Mouse (Mus musculus) heart, postnatal 0 days (tissue): Measurements from ENCODE around the gene Gcnt4. TPM values are rescaled to one million over a fixed set of nuclear protein-coding genes. Genes with fewer than 3 reads are reported as not detected.
"Not testable (repeated sequence)": the region's sequence is repeated elsewhere in the genome, so short reads cannot be mapped to it uniquely, and the experiment has no call there.

Source experiments
- ATAC-seq: fragments of 200-750 bp; cut with Nextera tagmentation; 2 replicates; pipeline ENCODE4 v1.8.0; 2017; ENCODE audit warnings: low read depth, moderate number of reproducible peaks, moderate library complexity; ENCODE audit not compliant: insufficient read depth
- DNase-seq: peaks from one replicate; pipeline ENCODE4 v3.0.0-alpha.2; 2016; ENCODE audit warnings: low spot score
- H3K27ac ChIP-seq: fragments of 300-500 bp; sonication (generic); 2 replicates; pipeline ENCODE4 v1.5.1; 2014; ENCODE audit warnings: low read depth, mild to moderate bottlenecking
- H3K27me3 ChIP-seq: fragments of 300-500 bp; sonication (generic); 2 replicates; pipeline ENCODE4 v1.6.1; 2014; ENCODE audit warnings: low read length, mixed read lengths; ENCODE audit not compliant: control insufficient read depth, insufficient read depth
- H3K36me3 ChIP-seq: fragments of 300-500 bp; sonication (generic); replicated peaks from 2 replicates; pipeline ENCODE4 v1.6.1; 2014; ENCODE audit warnings: low read length, mixed read lengths; ENCODE audit not compliant: control insufficient read depth, insufficient read depth
- H3K4me1 ChIP-seq: fragments of 300-500 bp; sonication (generic); 2 replicates; pipeline ENCODE4 v1.6.1; 2014; ENCODE audit warnings: antibody characterized with exemption; ENCODE audit not compliant: control insufficient read depth, insufficient read depth
- H3K4me2 ChIP-seq: fragments of 300-500 bp; sonication (generic); 2 replicates; pipeline ENCODE4 v1.6.1; 2014; ENCODE audit warnings: low read depth, mild to moderate bottlenecking, low read length, moderate library complexity
- H3K4me3 ChIP-seq: fragments of 300-500 bp; sonication (generic); 2 replicates; pipeline ENCODE4 v1.5.1; 2014; ENCODE audit warnings: low read depth, low read length
- H3K9ac ChIP-seq: fragments of 300-500 bp; sonication (generic); replicated peaks from 2 replicates; pipeline ENCODE4 v1.6.1; 2014; ENCODE audit warnings: low read depth, low read length, mixed read lengths
- H3K9me3 ChIP-seq: fragments of 300-500 bp; sonication (generic); replicated peaks from 2 replicates; pipeline ENCODE4 v1.6.1; 2016; ENCODE audit warnings: low read length; ENCODE audit not compliant: control insufficient read depth
- CTCF ChIP-seq: IDR thresholded peaks from 2 replicates; pipeline ENCODE4 v1.5.1; 2016; ENCODE audit warnings: antibody characterized with exemption, control low read depth, low read depth
- EP300 ChIP-seq: IDR thresholded peaks from 2 replicates; pipeline ENCODE4 v1.6.1; 2016; ENCODE audit warnings: antibody characterized with exemption, low read depth
- WGBS: fragments of 180-500 bp; shearing (Covaris S2); extraction: QIAGEN DNeasy Blood & Tissue Kit; methylation state at CpG from one replicate; pipeline ENCODE4 v1.1.7; 2014; 5-methylcytosine and 5-hydroxymethylcytosine counted together
- polyA plus RNA-seq: library from polyadenylated mRNA; unstranded; fragments of >200 nt; fragmentation: Nextera tagmentation; extraction: Ambion mirVana; gene quantifications from 2 replicates; pipeline ENCODE4 v1.2.1, GENCODE M21; 2015
- total RNA-seq: library from RNA; depleted of rRNA; stranded (reverse); fragments of >200 nt; gene quantifications from 2 replicates; pipeline ENCODE4 v1.2.3, GENCODE M21; 2014; ENCODE audit warnings: low replicate concordance

Gene Gcnt4
- total and polyA plus RNA-seq, 2 experiments from 2014 or later: 0.10 TPM; not detected in 1

DNA sequence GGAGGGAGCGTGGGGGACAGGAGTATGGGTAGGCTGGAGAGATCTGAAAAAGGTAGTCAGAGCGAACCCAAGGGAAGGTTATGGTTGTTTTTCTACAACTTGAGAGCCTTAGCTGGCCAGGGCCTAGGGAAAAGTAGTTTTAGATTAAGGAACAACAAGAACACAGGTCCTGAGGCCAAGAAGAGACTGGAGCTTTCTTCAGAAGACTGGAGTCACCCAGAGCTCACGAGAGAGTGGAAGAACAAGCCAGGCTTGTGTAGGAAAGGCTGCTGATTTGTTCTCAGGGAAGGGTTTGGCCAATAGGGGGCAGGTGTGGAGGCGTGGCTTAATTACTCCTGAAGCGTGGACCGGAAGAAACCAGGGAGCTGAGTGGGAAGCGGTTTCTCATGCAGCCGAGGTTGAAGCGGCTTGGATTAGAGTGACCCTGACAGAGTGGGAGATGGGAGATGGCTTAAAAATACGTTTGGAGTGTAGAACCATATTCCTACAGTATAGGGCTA lies 12.6 kb downstream of the Gcnt4 start:
- no peak for TF ChIP-seq EP300
- TF ChIP-seq CTCF: no peak
- Histone ChIP-seq H3K4me2 (no peak overlapping the region), H3K27ac (no peak overlapping the region), H3K27me3 (0 out of 2 replicates have a peak, but pooled peaks cover 3% of the 10 kb centered on the region), H3K4me3 (no peak overlapping the region), H3K4me1 (no peaks in the 10 kb centered on the region), H3K9ac (no peak overlapping the region), H3K36me3 (no peaks in the 10 kb centered on the region), H3K9me3 (no peaks in the 10 kb centered on the region)
- ATAC-seq (no peak), DNase-seq (no peak)
- WGBS: 75% methylated on average over 10 of the region's 10 CpGs

DNA sequence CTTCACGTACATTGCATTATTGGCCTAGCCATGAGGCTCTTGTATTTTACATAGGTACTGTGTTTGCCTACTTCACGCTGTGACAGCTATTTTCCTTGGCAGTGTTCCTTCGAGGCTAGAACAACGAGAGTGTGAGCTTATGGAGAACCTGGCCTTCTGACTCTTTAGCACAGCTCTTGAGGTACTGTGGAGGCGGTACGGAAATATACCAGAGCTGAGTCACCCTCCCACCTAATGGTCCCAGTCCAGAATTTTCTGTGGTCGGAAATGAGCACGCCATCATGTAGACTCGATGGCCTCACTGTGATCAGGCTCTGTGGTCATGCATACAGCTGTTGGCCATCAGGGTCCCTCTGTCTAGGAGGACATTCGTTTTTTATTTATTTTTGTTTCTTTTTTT lies 15.2 kb downstream of the Gcnt4 start:
- Histone ChIP-seq H3K4me2 (no peak overlapping the region), H3K4me3 (no peak overlapping the region), H3K27ac (no peak overlapping the region), H3K36me3 (no peaks in the 10 kb centered on the region), H3K9me3 (no peaks in the 10 kb centered on the region), H3K27me3 (0 out of 2 replicates have a peak, but pooled peaks cover 3% of the 10 kb centered on the region), H3K4me1 (peaks cover 3% of the 10 kb centered on the region; the same call in 1 of the 2 replicates), H3K9ac (no peak overlapping the region)
- TF ChIP-seq CTCF: no peak
- DNase-seq: no peak
- no peak for ATAC-seq
- WGBS: 72% methylated on average over 10 of the region's 10 CpGs

DNA sequence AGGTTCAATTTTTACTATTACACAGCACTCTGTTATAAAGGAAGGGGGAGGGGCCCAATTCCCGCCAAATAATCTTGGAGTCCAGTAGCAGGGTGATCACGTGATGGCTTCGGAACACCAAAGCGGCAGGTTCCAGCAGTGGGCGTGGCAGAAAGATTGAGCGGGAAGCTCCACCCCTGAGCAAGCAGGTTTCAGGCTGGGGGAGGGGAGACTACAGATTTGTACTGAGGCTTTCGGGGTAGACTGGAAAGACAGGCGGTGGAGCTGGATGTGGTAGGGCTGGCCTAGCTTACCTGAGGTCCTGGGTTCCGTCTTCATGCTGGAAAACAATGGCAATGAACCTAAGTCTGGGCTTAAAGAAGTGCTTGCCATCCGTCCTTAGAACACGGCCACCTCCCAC lies 17.0 kb downstream of the Gcnt4 start:
- H3K9me3 ChIP-seq, H3K36me3 ChIP-seq, H3K4me3 ChIP-seq, H3K27ac ChIP-seq, H3K4me1 ChIP-seq, H3K4me2 ChIP-seq, ATAC-seq, H3K27me3 ChIP-seq, DNase-seq, H3K9ac ChIP-seq: not testable (repeated sequence)
- WGBS: 83% methylated on average over 11 of the region's 11 CpGs

DNA sequence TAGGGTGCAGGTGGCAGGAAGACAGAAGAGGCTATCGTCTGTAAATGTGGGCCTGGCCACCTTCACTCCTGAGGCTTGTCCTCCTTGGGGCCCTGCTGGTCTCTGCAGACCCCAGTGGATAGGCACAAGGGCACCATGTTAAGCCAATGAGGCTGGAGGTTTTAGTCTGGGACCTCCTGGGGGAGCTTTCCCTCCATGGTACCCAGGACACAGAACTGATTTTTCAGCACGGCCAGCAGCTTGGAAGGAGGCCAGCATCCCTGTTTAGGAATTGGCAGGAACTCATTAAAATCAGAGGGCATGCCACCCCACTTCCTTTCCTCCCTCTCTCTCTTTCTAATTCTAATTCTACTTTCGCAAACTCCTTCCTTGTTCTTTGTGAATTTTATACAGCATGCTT lies 19.1 kb downstream of the Gcnt4 start:
- H3K36me3 ChIP-seq: no peaks in the 10 kb centered on the region
- ATAC-seq: no peak
- no peak for DNase-seq
- H3K9me3 ChIP-seq: no peaks in the 10 kb centered on the region
- 0 out of 2 replicates have a peak, but pooled peaks cover 3% of the 10 kb centered on the region for H3K27me3 ChIP-seq
- H3K27ac ChIP-seq: no peak overlapping the region
- no peak overlapping the region for H3K4me3 ChIP-seq
- WGBS: 33% methylated on average over 3 of the region's 3 CpGs
- peaks cover 3% of the 10 kb centered on the region; the same call in 1 of the 2 replicates for H3K4me1 ChIP-seq
- no peak for TF ChIP-seq EP300
- TF ChIP-seq CTCF: peak; percentile 0; the same call in 1 of the 2 replicates
- no peak overlapping the region for H3K4me2 ChIP-seq
- no peak overlapping the region for H3K9ac ChIP-seq

DNA sequence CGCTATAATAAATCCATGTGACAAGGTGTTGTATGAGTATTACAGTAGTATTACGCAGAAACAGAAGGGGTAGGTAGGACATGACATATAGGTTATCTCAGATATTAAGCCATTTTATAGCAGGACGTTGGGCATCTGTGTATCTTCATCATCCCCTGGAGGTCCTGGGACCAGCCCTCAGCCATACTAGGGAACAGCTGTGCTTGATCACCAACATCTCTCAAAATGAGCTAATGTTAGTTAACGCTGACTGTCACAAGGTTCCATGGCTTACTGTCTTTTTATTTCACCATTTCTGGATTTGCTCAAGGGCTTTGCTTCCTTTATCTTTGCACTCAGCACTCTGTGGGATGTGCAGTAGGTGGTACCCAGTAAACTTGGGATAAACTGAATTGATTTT lies 21.3 kb downstream of the Gcnt4 start:
- no peak overlapping the region for H3K4me2 ChIP-seq
- ATAC-seq: no peak

DNA sequence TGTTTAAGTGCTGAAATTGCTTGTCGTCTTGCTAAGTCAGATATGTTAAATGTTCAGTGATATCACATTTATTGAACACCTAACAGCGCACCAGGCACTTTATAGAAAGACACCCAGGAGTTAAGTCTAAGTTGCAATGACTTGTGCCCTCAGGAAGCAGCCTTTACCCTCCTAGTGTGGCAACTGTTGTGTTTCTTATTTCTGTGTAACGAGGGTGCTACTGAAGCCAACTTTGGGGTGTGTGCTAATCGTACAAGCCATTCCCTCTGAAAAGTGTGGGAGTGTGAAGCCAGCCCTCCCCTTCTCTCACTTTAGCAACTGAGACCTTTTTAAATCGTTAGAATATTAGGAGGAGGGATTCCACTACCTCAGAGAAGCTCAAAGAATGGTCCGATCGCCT lies 23.2 kb downstream of the Gcnt4 start:
- H3K9me3 ChIP-seq: no peaks in the 10 kb centered on the region
- H3K27ac ChIP-seq: no peak overlapping the region
- no peak for TF ChIP-seq CTCF
- no peak for TF ChIP-seq EP300
- DNase-seq: no peak
- H3K27me3 ChIP-seq: 0 out of 2 replicates have a peak, but pooled peaks cover 3% of the 10 kb centered on the region
- H3K4me1 ChIP-seq: peaks cover 3% of the 10 kb centered on the region; the same call in 1 of the 2 replicates
- 82% methylated on average over 7 of the region's 7 CpGs for WGBS
- H3K4me3 ChIP-seq: no peak overlapping the region
- H3K4me2 ChIP-seq: no peak overlapping the region
- ATAC-seq: no peak
- H3K36me3 ChIP-seq: no peaks in the 10 kb centered on the region
- no peak overlapping the region for H3K9ac ChIP-seq

More for the DNA sequence above, 21.3 kb downstream of the Gcnt4 start:
- Histone ChIP-seq H3K36me3 (no peaks in the 10 kb centered on the region), H3K4me1 (peaks cover 3% of the 10 kb centered on the region; the same call in 1 of the 2 replicates), H3K27me3 (0 out of 2 replicates have a peak, but pooled peaks cover 3% of the 10 kb centered on the region), H3K4me3 (no peak overlapping the region), H3K9ac (no peak overlapping the region), H3K9me3 (no peaks in the 10 kb centered on the region), H3K27ac (no peak overlapping the region)
- TF ChIP-seq EP300: no peak
- no peak for TF ChIP-seq CTCF
- WGBS: 81% methylated on average over 4 of the region's 4 CpGs
- DNase-seq: no peak
